Mouse (Mus musculus): ENCODE measurements around the gene Prkce.
A peak's percentile ranks its signal among the peaks of the same experiment; 100 is the strongest.
"Not testable (repeated sequence)": the region's sequence is repeated elsewhere in the genome, so short reads cannot be mapped to it uniquely, and the experiment has no call there.

Prkce gene

GRCm38 (mm10) chr17:86476674-86477073 lies 309.1 kb downstream of the Prkce start:
- DNase-seq (ENCODE audit: low read depth, low spot score), result no peak

- not testable (repeated sequence) for DNase-seq (ENCODE audit: low read depth, low spot score)
Observed at GRCm38 (mm10) chr17:86477401-86477800, 309.8 kb downstream of the Prkce start.

GRCm38 (mm10) chr17:86479406-86479805 lies 311.8 kb downstream of the Prkce start:
- DNase-seq (ENCODE audit: low read depth, low spot score), result no peak

GRCm38 (mm10) chr17:86482675-86483074 lies 315.1 kb downstream of the Prkce start:
- DNase-seq (ENCODE audit: low read depth, low spot score), result no peak

- DNase-seq (ENCODE audit: low read depth, low spot score), result peak; percentile 31
Observed at GRCm38 (mm10) chr17:86484087-86484737, 316.6 kb downstream of the Prkce start.

GRCm38 (mm10) chr17:86486657-86487056 lies 319.1 kb downstream of the Prkce start:
- DNase-seq (ENCODE audit: low read depth, low spot score), result no peak

GRCm38 (mm10) chr17:86487450-86487849 lies 319.9 kb downstream of the Prkce start:
- DNase-seq (ENCODE audit: low read depth, low spot score), result no peak

GRCm38 (mm10) chr17:86489827-86490226 lies 322.2 kb downstream of the Prkce start:
- DNase-seq (ENCODE audit: low read depth, low spot score), result no peak

GRCm38 (mm10) chr17:86492376-86492775 lies 324.8 kb downstream of the Prkce start:
- no peak for DNase-seq (ENCODE audit: low read depth, low spot score)

- DNase-seq (ENCODE audit: low read depth, low spot score), result no peak
Observed at GRCm38 (mm10) chr17:86493891-86494420, 326.4 kb downstream of the Prkce start.

- DNase-seq (ENCODE audit: low read depth, low spot score), result no peak
Observed at GRCm38 (mm10) chr17:86494494-86494893, 326.9 kb downstream of the Prkce start.

- DNase-seq (ENCODE audit: low read depth, low spot score), result no peak
Observed at GRCm38 (mm10) chr17:86494895-86495294, 327.3 kb downstream of the Prkce start.

- DNase-seq (ENCODE audit: low read depth, low spot score), result peak; percentile 34
Observed at GRCm38 (mm10) chr17:86496123-86496771, 328.7 kb downstream of the Prkce start.

- DNase-seq (ENCODE audit: low read depth, low spot score), result no peak
Observed at GRCm38 (mm10) chr17:86497302-86497701, 329.7 kb downstream of the Prkce start.

- no peak for DNase-seq (ENCODE audit: low read depth, low spot score)
Observed at GRCm38 (mm10) chr17:86499359-86500045, 331.9 kb downstream of the Prkce start.

GRCm38 (mm10) chr17:86501393-86501792 lies 333.8 kb downstream of the Prkce start:
- no peak for DNase-seq (ENCODE audit: low read depth, low spot score)

GRCm38 (mm10) chr17:86503208-86503897 lies 335.8 kb downstream of the Prkce start:
- no peak for DNase-seq (ENCODE audit: low read depth, low spot score)

- DNase-seq (ENCODE audit: low read depth, low spot score), result no peak
Observed at GRCm38 (mm10) chr17:86505183-86505631, 337.6 kb downstream of the Prkce start, which contains the start of gene Gm10309. Gene Gm10309, minus strand, starts transcription at chr17:86505232.

GRCm38 (mm10) chr17:86506881-86507280 lies 339.3 kb downstream of the Prkce start:
- DNase-seq (ENCODE audit: low read depth, low spot score), result no peak

- DNase-seq (ENCODE audit: low read depth, low spot score), result no peak
Observed at GRCm38 (mm10) chr17:86507342-86508211, 340.0 kb downstream of the Prkce start.

- no peak for DNase-seq (ENCODE audit: low read depth, low spot score)
Observed at GRCm38 (mm10) chr17:86508212-86508490, 340.6 kb downstream of the Prkce start.
